Mouse (Mus musculus): ENCODE data around the gene Dmp1. TPM values are rescaled to one million over a fixed set of nuclear protein-coding genes. Genes with fewer than 3 reads are reported as not detected.

The Dmp1 gene
- 0.05 and 0.53 TPM in 2 replicates for polyA plus RNA-seq (2012; rRNA removed)

DNA sequence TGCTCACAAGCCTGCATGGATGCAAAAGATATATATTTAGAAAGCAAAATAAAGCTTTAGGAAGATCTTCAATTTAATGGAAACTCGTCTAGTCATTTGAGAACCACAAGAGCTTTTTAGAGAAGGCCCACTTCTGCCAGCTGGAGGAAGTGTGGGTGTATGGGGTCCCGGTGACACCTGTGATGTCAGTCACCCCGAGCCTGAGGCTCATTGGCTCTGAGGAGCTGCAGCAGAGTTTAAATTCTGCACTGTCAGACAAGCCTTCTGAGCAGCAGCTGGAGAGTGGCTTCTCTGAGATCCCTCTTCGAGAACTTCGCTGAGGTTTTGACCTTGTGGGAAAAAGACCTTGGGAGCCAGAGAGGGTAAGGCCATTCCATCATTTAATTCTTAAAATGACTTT, at the start of gene Dmp1:
TSS of gene Dmp1 (plus strand) at position 263 of the 400 bp plus-strand sequence.
- 51% methylated on average over 5 of the region's 5 CpGs for WGBS

DNA sequence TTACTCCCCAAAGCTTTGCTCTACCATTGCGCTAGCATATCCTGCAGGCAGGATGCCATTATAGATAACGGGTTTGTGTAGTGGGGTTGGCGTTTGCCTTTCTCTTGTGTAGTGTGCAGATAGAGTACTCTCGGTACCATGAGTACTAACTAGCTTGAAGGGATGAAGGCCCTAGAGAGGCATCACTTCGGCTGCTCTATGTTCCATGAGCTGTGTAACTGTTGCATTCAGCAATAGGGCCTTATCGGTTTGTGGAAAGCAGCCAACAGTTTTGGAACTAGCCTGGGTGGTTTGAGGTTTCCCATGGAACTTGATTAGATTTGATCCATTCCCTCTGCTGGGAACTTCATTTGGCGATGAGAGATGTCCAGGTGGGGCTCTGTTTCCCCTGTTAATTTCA, 44.7 kb upstream of the Dmp1 start:
- no peak for DNase-seq (ENCODE audit: low read depth, low spot score)
- 92% methylated on average over 7 of the region's 7 CpGs for WGBS

More for the DNA sequence above, at the start of gene Dmp1:
- no peak for DNase-seq (ENCODE audit: low read depth, low spot score)

DNA sequence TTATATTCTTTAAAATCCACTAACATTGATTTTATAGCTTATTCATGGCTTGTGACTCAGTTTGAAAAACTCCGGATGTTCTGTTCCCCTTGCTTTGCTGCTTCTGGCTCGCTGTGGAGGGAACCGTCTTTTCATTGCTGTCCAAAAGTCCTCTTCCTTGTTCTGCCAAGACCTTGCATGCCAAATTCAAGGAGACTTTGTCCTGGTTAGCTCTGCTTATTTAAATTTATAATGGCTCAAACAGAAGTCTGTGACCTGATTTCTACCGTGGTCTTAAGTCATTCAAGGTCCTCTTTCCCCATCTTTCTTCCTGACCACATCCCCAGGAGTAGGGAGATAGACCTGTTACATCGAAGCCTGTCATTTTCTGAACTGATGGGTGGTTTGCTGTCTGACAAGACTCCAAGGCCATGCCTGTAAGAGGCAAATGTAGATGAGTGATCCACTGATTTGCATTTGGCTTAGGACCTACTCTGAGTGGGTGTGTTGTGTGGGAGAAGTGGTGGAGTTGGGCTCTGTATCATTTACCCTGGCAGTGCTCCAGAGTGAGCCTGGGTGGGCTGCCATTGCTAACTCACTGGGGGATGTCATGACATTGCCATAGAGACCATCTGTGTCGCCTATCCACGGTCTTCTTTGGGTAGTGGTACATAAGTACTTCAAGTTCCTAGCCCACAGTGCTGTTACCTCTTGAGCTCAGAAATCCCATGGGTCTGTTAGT, 43.9 kb upstream of the Dmp1 start:
- WGBS = 58% methylated on average over 7 of the region's 7 CpGs
- DNase-seq (ENCODE audit: low read depth, low spot score) = no peak

DNA sequence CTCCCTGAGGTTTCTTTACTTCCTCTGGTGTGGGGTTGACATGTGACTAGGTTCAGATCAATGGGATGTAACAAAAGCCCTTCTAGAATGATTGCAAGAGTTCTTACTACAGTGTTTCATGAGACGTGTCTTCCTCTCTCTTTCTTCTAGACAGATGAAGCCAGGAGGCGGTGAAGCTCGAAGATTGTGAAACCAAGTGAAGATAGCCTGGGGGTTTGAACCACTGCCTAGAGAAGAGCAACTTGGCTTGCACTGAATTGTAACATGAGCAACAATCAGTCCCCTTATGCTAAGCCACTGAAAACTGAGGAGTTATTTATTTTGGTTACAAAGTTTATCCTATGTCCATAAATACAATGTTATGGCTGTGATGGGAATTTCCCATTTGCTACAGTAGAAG, 41.8 kb upstream of the Dmp1 start:
- DNase-seq (ENCODE audit: low read depth, low spot score) = no peak
- 83% methylated on average over 3 of the region's 3 CpGs for WGBS

GRCm38 (mm10) chr5:104161390-104161789, 41.0 kb upstream of the Dmp1 start:
- WGBS = 70% methylated on average over 1 of the region's 1 CpGs
- no peak for DNase-seq (ENCODE audit: low read depth, low spot score)

- 87% methylated on average over 4 of the region's 4 CpGs for WGBS
- DNase-seq (ENCODE audit: low read depth, low spot score) = no peak
Measured at GRCm38 (mm10) chr5:104163536-104163935, 38.9 kb upstream of the Dmp1 start.

DNA sequence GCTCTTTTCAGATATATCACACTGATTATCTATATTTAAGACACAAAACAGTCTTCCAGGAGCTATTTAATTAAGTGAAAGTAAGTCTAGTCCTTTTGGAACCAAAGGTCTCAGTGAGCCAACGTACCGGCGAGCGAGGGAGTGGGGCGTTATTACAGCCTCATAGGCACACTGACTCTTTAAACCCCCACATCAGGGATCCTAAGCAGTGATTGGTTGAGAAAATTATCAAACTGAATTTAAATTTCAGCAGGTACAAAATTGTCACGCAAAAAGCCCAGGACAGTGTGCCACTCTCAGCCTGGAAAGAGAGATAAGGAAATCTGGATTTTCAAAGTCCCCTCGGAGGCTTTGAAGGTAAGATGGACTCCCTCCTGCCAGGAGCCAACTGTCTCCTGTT, 32.0 kb upstream of the Dmp1 start, which contains the start of gene Dspp:
TSS of gene Dspp (plus strand) at position 301 of the 400 bp plus-strand sequence.
- DNase-seq (ENCODE audit: low read depth, low spot score) = no peak
- 85% methylated on average over 7 of the region's 7 CpGs for WGBS

DNA sequence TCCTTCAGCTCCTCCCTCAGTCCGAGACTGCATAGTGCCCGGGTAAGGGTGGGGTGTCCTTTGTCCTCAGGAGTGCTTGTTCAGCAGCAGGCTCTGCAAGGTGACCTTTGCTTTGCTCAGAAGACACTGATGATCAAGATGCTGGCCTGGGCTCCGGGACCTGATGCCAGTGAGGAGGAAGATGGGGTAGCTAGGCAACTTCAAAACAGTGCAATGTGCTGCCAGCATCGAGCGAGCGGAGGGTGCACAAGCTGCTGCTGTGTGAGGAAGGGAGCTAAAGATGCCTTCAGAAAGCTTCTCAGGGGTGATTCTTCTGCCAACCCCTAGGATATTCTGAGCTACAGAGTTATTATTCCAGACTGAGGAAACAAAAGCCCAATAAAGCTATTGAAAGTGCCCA, 29.3 kb upstream of the Dmp1 start:
- 61% methylated on average over 6 of the region's 6 CpGs for WGBS
- DNase-seq (ENCODE audit: low read depth, low spot score) = no peak

GRCm38 (mm10) chr5:104183743-104184142, 18.7 kb upstream of the Dmp1 start:
- WGBS = 83% methylated on average over 1 of the region's 1 CpGs
- DNase-seq (ENCODE audit: low read depth, low spot score) = no peak

- 31% methylated on average over 3 of the region's 3 CpGs for WGBS
- DNase-seq (ENCODE audit: low read depth, low spot score) = no peak
Measured at GRCm38 (mm10) chr5:104187281-104187680, 15.1 kb upstream of the Dmp1 start.

GRCm38 (mm10) chr5:104195086-104195485, 7.3 kb upstream of the Dmp1 start:
- DNase-seq (ENCODE audit: low read depth, low spot score) = no peak
- 91% methylated on average over 1 of the region's 1 CpGs for WGBS

- no peak for DNase-seq (ENCODE audit: low read depth, low spot score)
- WGBS = 75% methylated on average over 12 of the region's 12 CpGs
Measured at GRCm38 (mm10) chr5:104201153-104201950, 1.1 kb upstream of the Dmp1 start.

DNA sequence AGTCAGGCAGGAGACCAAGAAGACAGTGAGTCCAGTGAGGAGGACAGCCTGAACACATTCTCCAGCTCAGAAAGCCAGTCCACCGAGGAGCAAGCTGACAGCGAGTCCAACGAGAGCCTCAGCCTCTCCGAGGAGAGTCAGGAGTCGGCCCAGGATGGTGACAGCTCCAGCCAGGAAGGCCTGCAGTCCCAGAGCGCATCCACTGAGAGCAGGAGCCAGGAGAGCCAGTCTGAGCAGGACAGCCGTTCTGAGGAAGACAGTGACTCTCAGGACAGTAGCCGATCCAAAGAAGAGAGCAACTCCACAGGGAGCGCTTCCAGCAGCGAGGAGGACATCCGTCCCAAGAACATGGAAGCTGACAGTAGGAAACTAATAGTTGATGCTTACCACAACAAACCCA, 10.1 kb downstream of the Dmp1 start:
- no peak for DNase-seq (ENCODE audit: low read depth, low spot score)
- 80% methylated on average over 11 of the region's 11 CpGs for WGBS

DNA sequence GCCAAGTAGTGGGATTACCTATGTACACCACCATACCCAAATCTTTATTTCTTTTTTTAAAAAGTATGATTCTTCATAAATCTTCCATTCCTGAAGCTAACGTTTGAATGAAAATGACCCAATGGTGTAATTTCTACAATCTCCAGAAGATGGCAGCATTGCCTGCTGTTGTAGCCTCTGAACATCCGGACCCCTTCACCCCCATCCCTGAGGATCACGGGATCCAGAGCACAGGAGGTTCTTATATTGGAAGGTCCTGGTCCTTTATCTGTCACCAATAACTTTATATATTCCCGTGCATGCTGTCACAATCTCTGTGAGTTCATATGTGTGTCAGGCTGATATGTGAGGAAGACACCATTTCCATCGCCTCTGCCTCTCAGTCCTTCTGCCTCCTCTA, 16.5 kb downstream of the Dmp1 start:
- DNase-seq (ENCODE audit: low read depth, low spot score) = no peak
- WGBS = 27% methylated on average over 5 of the region's 5 CpGs

GRCm38 (mm10) chr5:104224299-104224698, 21.9 kb downstream of the Dmp1 start:
- DNase-seq (ENCODE audit: low read depth, low spot score) = no peak

GRCm38 (mm10) chr5:104224750-104225149, 22.3 kb downstream of the Dmp1 start:
- DNase-seq (ENCODE audit: low read depth, low spot score) = no peak

More at GRCm38 (mm10) chr5:104224299-104224698, 21.9 kb downstream of the Dmp1 start:
- WGBS = 44% methylated on average over 3 of the region's 3 CpGs

DNA sequence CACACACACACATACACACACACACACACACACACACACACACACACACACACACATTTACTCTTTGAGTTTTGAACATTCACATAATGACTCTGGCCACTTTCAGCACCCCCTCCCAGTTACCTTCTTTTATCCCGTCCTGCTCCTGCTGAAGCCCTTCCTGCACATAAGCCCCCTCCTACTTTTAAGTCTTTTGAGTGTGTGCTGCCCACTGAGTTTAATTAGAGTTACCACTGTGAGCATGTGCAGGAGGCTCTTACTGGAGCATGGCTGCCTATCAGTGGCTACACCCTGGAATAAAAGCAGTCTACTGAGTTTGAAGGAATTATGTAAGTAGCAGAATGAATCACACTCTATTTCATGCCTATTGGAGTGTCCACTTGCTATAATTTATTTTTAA, 26.1 kb downstream of the Dmp1 start:
- 67% methylated on average over 1 of the region's 1 CpGs for WGBS

GRCm38 (mm10) chr5:104236741-104237140, 34.3 kb downstream of the Dmp1 start:
- DNase-seq (ENCODE audit: low read depth, low spot score) = no peak
- 81% methylated on average over 8 of the region's 8 CpGs for WGBS

More for the DNA sequence above, 26.1 kb downstream of the Dmp1 start:
- DNase-seq (ENCODE audit: low read depth, low spot score) = no peak

DNA sequence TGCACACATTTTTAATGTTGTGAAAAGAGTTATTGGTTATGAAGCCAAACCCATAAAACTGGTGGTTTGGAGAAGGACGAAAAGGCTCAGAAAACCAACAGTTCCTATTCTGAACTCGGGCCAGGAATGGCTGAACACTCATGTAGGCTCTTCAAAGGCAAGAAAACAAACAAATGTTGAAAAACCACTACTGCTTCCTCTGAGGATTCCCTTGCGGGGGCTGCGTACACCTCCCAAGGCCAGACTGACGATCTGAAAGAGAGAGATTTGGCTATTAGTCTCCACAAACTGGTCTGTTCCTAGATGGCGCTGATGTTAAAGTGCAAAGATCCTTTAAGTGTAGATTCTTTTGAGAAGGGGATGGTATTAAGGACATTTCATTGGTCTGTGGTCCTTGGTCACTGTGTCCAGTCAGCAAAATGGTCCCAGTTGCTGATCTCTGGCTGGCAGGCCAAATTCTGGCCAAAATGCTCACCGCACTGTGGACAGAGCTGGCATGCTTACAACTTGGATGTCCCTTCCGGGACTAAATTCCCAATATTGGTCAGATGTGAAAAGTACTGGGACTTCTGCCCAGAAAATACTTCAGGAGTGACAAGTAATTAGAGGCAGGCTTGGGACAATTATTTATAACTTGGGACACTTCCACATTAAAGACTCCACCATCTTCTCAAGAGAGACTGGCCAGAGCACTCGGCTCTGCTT, 37.4 kb downstream of the Dmp1 start:
- 58% methylated on average over 9 of the region's 9 CpGs for WGBS
- DNase-seq (ENCODE audit: low read depth, low spot score) = no peak

DNA sequence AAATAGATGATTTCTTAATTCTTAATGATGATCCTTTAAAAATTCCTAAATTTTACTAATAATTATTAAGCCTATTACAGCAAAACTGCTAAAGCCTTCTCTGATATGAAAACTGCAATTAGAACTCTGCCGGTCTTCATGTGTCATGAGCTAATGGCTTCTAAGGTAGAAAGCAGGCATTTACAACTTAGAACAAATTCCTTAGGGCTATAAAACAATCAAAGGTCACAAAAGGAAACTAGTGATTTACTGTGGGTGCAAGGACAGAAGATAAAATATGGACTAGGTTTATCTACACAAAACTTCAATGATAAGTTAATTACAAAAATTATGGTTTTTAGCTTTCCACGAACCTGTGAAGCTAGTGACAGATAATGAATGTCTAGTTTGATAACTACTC, 41.8 kb downstream of the Dmp1 start:
- DNase-seq (ENCODE audit: low read depth, low spot score) = no peak
- 26% methylated on average over 2 of the region's 2 CpGs for WGBS

Data from large intestine, adult 2 months (tissue).